Mouse (Mus musculus) heart, adult 11 months (tissue): ENCODE measurements at regions not wholly inside any gene's neighbourhood (a gene's known extent, or its start where the extent isn't known, plus 50 kb on each side); places are given as distances from the start of the nearest gene placed in this dataset.
"Not testable (repeated sequence)": the region's sequence is repeated elsewhere in the genome, so short reads cannot be mapped to it uniquely, and the experiment has no call there.

ENCODE experiments used
- DNase-seq: peaks from one replicate; pipeline ENCODE4 v3.0.0; 2022

DNA sequence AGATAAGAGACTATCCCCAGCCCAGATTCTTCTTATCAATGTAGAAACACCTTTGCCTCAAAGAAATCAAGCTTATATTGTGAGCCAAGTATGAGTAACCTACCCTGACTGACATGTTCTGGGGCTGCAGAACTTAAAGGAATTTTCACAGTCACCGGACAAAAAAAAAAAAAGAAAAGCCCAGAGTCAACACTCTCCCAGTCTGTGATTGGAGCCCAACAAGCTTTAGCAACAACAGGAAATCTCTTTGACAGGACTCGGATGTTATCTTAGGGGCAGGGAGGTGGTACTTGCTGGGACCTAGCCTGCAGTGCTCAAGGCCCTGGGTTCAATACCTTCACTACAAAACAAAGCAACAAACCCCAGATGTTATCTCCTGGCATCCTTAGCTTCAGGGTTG, 114.2 kb downstream of the Nectin1 start:
- DNase-seq = no peak

- DNase-seq = peak; percentile 92
These were observed 115.0 kb downstream of the Nectin1 start for GRCm38 (mm10) chr9:43858761-43859160.

GRCm38 (mm10) chr9:43860264-43860663, 116.5 kb downstream of the Nectin1 start:
- no peak for DNase-seq

DNA sequence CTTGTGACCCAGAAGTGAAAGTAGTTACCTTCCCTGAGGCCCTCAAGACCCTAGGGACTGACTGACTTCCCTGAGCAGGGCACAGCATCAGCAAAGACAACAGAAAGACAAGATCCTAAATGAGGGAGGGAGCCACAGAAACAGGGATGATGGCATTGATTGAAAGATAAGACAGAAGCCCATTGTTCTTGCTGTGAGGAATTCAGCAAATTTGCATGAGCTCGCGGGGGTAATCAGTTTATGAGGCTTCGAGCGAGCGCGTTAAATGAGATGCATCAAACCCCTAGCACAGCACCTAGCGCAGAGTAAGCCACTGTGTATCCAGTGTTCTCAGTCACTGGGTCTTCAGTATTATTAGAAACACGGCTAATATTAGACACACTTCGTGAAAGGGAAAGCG, 117.6 kb downstream of the Nectin1 start:
- DNase-seq = no peak

GRCm38 (mm10) chr9:43862034-43862433, 118.2 kb downstream of the Nectin1 start:
- DNase-seq = not testable (repeated sequence)

DNA sequence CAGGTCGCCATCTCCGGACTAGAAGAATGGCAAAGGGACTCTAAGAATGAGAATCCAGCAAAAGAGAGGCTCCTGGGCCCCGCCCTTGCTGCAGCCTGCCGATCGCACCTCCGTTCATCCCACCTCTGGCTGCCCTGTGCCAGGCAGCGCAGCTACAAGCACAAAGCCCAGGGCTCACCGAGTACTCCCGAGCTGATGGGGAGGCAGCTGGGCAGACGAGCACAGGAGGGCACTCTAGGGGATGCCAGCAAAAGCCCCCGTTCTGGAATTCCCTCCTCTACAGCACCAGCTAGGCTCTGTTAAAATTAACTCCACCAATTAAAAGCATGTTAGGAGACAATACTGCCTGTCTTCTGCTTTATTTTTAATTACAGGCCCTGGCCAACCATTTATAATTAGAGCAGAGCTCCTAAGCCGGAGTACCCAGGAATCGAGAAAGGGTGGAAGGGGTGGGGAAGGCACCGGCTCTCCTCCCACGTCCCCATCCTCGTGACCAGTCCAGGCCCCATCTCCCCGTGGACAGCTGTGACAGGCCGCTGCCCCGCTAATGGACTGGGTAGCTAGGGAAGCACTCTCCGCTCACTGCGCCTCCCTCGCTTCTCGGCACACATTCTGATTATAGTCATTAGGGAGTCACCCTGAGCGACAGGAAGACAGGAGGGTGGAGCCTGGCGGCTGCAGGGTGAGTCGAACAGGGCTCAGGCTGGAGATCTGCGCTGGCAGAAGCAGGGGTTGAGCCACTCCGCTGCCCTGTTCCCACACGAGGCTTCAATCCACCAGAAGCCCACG, 120.0 kb downstream of the Nectin1 start:
- peak; percentile 97 for DNase-seq

DNA sequence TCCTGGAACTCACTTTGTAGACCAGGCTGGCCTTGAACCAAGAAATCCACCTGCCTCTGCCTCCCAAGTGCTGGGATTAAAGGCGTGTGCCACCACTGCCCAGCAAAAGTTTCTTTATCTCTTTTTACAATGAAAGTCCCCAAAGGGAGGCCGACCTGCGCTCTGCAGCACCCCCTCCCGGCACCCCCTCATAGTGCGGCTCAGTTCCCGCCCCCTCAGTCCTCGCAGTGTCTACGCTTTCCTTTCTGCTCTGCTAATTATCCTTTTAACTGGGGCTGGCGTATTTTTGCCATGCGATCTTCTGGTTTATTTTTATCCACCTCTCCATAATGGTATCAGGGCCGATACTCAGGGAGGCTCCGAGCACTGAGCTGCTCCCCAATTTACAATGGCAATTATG, 123.0 kb downstream of the Nectin1 start:
- DNase-seq = no peak

DNA sequence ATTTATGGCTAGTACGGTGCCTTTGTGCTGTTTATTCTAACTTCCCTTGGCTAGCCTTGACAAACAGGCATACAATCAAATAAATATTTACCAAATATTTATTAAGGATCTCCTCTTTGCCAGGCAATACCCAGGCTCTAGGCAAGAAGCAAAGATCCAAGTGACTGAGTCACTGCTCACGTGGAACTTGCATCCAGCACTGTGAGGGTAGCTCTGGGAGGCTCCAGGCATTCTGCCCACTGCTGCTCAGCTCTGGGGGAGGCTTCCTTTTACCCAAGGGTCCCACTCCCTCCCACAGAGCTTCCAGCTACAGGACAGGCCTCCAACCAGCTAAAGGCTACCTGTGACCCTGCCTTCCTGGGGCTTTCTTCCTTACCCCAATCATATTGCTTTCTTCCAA, 130.1 kb downstream of the Nectin1 start:
- DNase-seq = no peak

- no peak for DNase-seq
These were observed 130.5 kb downstream of the Nectin1 start for GRCm38 (mm10) chr9:43874332-43874731.

GRCm38 (mm10) chr9:43879220-43879968, 135.6 kb downstream of the Nectin1 start:
- DNase-seq = no peak

GRCm38 (mm10) chr9:43879969-43880396, 136.2 kb downstream of the Nectin1 start:
- no peak for DNase-seq

DNA sequence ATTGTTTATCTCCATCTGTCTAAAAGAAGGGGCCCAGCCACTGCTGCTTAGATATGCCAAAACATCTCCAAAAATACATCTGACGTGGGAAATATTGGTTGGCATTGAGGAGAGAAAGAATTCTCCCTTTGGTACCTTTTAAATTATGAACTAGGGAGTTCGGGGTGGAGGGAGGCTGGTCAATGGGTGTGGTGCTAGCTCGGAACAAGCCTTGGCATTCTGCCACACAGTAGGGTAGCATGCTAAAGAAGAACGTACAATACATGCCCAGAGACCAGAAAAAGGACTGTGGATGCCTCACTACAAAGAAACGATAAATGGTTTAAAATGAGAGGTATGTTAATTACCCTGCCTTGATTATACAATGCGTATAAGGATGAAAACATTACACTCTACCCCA, 149.3 kb downstream of the Nectin1 start:
- no peak for DNase-seq

DNA sequence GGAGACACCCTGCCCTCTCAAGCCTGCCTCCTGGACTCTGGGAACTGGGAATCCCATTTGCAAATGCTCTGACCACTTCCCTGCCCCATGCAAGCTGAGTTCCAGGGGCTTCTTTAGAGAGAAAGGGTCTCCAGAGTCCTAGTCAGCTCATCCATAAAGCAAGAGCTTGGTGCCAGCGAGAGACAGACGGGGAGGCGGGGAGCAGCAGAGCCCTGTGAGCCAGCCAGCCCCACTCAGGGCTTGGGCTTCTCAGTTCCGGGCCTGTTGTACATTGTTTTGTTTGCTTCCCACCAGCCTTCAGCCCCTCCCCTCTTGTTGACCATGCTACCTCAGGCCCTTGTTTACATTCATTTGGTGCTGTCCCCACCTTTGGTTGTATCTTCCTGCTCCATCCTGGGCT, 143.9 kb upstream of the Thy1 start:
- no peak for DNase-seq

DNA sequence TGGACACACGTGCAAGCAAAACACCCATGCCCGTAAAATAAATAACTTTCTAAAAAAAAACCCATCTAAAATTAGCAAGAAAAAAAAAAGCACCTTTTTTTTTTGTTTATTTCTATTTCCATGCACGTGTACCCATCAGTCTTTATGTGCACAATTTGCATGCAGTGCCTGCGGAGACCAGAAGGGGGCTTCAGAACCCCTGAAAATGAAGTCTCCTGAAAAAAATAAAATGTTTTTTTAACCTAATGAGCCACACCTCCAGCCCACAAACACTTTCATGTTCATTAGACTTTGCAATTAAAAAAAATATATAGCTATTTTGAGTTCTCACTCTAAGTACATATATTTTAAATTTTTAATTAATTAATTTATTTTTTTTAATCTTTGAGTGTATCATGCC, 134.9 kb upstream of the Thy1 start:
- no peak for DNase-seq

DNA sequence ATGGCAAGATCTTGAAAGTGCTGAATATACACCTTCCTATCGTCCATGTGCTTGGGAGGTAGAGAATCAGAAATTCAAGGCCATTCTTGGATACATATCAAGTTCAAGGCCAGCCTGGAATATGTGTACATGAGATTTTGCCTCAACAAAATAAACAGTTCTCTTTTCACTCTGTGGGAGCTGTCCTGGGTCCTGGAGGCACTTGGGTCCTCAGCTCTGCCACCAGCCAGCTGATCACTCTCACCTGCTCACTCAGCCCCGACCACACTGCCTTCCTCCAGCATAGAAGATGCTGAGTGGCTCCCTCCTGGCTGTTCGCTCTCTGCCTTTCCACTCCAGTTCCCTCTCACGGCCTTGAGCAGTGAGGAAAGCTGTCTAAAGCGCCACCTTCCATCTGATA, 128.2 kb upstream of the Thy1 start:
- no peak for DNase-seq

DNA sequence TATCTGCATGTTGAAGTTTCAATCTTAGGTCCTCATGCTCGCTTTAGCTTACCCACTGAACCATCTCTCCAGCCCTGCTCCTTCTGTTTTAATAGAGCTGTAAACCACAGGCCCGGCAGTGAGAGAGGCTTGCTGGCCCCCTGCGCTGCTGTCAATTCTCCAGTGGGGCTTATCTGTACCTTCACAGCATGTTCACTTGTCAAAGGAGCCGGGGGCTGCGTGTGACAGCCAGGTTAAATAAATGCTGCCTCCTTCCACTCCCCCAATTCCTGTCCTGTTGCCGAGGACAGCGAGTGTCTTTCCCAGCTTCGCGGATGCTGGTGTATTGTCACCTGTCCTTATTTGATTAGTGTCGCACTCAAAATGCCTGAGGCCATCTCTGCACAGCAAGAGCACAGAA, 125.7 kb upstream of the Thy1 start:
- DNase-seq = no peak

DNA sequence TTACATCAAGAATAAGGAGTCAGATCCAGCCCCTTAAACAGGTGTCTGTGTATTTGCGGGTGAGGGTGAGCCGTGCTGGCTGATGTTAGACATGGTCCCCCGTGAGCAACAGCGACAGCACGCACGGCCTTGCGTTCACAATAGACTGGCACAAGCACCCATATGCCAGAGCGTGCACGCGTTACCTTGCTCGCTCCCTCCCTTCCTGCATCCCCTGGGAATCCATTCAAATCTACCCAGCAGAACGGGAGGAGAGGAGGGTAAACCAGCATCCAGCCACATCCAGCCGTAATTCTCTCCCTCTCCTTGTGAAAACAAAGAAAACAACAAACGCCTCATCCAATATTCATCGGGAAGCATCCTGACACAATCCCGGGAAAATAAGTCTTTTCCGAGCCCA, 124.2 kb upstream of the Thy1 start:
- DNase-seq = no peak

DNA sequence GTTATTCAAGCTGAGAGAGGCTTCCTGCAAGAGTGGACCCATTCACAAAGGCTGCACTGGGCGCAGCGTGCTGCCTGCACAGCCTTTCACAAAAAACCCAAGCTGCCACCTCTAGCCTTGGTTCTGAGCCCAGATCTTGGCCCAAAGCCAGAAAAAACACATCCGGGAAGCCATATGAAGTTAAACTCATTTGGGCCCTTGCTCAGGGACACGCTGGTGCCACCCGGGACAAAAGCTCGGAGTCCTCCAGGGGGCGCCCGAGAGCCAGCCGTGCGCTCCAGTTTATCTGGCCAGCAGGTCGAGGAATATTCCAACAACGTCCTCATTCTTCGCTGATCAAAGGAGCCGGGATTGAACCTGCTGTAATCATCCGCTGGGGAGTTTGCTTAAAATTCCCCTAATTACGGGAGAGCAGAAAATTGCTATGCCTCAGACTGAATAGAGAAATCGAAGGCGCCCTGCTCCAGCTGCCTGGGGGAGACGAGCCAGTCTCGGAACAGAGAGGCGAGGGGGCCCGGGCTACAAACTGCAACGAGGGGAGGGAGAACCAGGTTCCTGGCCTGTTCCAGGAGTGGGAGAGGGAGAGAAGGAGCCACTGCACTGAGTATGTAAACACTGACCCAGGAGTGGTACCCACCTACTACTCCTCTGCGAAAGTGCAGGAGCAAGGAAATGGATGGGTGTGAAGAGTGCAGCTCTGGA, 123.0 kb upstream of the Thy1 start:
- peak; percentile 93 for DNase-seq

DNA sequence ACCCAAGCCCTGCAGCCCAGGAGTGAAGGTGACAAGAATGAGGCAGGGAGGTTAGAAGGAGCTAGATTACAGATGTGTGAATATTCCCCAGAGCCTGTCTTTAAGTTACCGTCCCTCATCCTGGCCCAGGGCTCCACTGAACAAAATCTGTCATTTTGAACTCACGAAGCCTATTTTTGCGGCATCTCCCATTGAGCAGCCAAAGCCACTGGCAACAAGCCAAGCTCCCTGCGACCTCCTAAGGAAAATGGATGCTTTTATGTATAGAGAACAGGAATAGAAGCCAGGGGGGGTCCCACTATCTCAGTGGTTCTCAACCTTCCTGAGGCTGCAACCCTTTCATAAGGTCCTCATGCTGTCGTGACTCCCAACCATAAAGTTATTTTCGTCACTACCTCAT, 121.0 kb upstream of the Thy1 start:
- DNase-seq = no peak

DNA sequence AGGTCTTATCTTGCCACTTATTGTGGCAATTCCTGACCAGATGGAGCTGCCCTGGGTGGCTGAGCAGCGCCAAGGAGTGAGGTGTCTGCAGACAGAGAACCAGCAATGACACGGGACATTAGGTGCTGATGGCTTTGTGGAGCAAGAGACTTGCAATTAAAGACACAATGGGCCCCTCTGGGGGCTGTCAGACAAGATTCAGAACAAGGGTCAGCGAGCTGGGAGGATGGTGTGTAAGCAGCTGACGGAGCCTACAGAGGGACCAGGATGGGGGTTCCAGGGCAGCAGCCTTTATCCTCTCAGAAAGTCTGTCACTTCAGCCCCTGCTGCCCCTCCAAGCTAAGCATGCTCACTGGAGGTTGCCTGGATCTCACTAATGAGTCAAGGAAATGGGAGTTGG, 120.1 kb upstream of the Thy1 start:
- DNase-seq = no peak

GRCm38 (mm10) chr9:43924795-43925194, 118.4 kb upstream of the Thy1 start:
- no peak for DNase-seq

DNA sequence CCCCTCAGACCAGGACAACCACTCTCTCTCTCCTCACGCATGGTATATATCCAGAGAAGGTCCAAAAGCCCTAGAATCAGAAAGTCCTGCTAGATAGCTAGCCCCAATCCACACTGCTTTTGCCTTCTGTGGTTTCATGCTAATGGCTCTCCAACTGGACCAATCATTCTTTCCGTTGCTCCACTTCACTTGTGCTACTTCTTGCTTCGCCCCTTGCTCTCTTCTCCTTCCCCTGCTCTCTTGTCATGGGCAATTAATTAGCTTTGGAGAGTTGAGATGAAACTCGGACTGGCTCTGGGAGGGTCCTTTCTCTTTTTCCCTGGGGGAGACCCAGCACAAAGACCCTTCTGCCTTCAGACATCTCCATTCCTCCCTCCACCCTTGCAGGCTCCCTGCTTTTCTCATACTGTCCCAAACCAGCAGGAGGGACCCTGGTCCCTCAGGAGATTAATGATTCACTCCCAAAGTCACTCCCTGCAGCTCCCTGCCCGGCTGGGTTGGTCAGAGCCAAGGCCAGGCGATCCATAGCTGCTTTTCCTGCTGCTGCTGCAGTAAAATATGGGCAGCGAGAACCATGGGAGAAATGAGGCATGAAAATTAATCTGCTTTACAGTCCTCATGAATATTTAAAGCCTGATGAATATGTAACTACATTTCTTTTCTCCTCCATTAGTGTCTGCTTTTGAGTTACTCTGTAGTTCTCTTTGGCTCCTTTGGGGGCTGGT, 113.7 kb upstream of the Thy1 start:
- DNase-seq = no peak

GRCm38 (mm10) chr9:43930037-43930404, 113.2 kb upstream of the Thy1 start:
- no peak for DNase-seq
